Mouse (Mus musculus): ENCODE results near the gene Amer2. TPM values are rescaled to one million over a fixed set of nuclear protein-coding genes. Genes with fewer than 3 reads are reported as not detected.

The Amer2 gene
- polyA plus RNA-seq, 1 experiment from 2014 or later, result 9.9 TPM

GRCm38 (mm10) chr14:60378566-60379322 lies 5.7 kb downstream of the Amer2 start:
- Histone ChIP-seq H3K4me3 (peak overlapping the region; percentile 82), H3K27me3 (ENCODE audit: low read depth, poor library complexity, severe bottlenecking) (peaks cover 53% of the 10 kb centered on the region), H3K9me3 (replicated peaks) (peaks cover 7% of the 10 kb centered on the region), H3K36me3 (peaks cover 10% of the 10 kb centered on the region), H3K27ac (replicated peaks) (peak overlapping the region; percentile 94), H3K4me1 (peaks cover 64% of the 10 kb centered on the region)
- under 1% methylated on average over 76 of the region's 77 CpGs for WGBS
- peak; percentile 74 for DNase-seq (ENCODE audit: low spot score)

GRCm38 (mm10) chr14:60379323-60379957 lies 6.4 kb downstream of the Amer2 start:
- DNase-seq (ENCODE audit: low spot score), result no peak
- peaks cover 10% of the 10 kb centered on the region for H3K36me3 ChIP-seq
- peak overlapping the region; percentile 94 for H3K27ac ChIP-seq (replicated peaks)

DNA sequence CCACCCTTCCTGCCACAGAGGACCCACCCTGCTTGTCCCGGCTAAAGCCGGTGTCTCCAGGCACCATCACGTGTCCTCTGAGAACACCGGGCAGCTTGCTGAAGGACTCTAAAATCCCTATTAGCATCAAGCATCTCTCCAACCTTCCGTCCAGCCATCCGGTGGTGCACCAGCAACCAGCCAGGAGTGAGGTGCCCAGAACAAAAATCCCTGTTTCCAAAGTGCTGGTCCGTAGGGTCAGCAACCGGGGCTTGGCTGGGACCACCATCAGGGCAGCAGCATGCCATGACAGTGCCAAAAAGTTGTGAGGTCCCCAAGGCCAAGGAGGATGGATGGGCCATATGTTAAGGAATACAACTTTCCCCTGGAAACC lies 6.9 kb downstream of the Amer2 start:
- Histone ChIP-seq H3K4me3 (peak overlapping the region; percentile 82), H3K27ac (replicated peaks) (peak overlapping the region; percentile 94), H3K4me1 (peaks cover 76% of the 10 kb centered on the region), H3K27me3 (ENCODE audit: low read depth, poor library complexity, severe bottlenecking) (peaks cover 53% of the 10 kb centered on the region), H3K36me3 (peaks cover 10% of the 10 kb centered on the region), H3K9me3 (replicated peaks) (peaks cover 7% of the 10 kb centered on the region)
- 95% methylated on average over 8 of the region's 8 CpGs for WGBS
- DNase-seq (ENCODE audit: low spot score), result no peak

More at GRCm38 (mm10) chr14:60379323-60379957, 6.4 kb downstream of the Amer2 start:
- WGBS, result 55% methylated on average over 20 of the region's 20 CpGs
- Histone ChIP-seq H3K9me3 (replicated peaks) (peaks cover 7% of the 10 kb centered on the region), H3K27me3 (ENCODE audit: low read depth, poor library complexity, severe bottlenecking) (peaks cover 53% of the 10 kb centered on the region), H3K4me3 (peak overlapping the region; percentile 82), H3K4me1 (peaks cover 71% of the 10 kb centered on the region)

DNA sequence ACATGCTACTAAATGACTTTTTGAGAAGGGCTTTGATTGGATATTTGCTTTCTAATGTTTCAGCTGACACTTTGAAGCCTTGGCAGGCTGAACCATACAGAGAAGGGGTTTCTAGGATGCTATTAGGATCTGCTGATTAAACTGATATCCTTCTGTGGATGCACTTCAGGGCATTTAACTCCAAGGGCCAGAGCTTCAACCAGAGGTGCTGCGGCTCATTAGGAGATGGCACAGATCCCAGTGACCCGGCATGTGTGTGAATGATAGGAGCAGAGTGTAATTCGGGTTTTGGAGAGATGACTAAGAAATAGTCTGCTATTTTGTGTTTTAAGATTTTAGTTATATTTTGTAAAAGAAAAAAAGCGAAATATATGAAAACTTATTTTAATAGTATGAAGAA lies 8.6 kb downstream of the Amer2 start:
- Histone ChIP-seq H3K9me3 (replicated peaks) (peaks cover 7% of the 10 kb centered on the region), H3K27ac (replicated peaks) (no peak overlapping the region), H3K4me1 (peaks cover 90% of the 10 kb centered on the region), H3K27me3 (ENCODE audit: low read depth, poor library complexity, severe bottlenecking) (peaks cover 36% of the 10 kb centered on the region), H3K4me3 (peak overlapping the region; percentile 25), H3K36me3 (peaks cover 10% of the 10 kb centered on the region)
- no peak for DNase-seq (ENCODE audit: low spot score)
- WGBS, result 86% methylated on average over 4 of the region's 4 CpGs

DNA sequence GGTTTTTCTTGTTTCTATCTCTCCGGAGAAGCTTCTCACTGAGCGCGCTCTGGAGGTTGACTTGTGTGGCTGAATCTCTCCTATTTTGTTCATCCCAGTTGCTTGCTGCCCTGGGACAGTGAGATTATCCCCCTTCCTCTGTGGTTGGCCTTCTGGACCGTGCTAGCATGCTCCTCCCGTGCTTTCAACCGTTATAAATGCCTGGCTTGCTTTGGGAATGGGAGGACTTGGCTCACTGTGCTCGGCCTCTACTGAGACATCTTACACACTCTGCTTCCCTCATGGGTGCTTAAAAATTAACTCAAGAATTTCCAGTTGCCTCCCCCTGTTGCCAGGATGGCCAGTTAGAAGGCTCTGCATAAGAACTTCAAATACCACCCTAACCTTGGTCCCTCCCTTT lies 10.8 kb downstream of the Amer2 start:
- peaks cover 16% of the 10 kb centered on the region for H3K27me3 ChIP-seq (ENCODE audit: low read depth, poor library complexity, severe bottlenecking)
- H3K9me3 ChIP-seq (replicated peaks), result peaks cover 7% of the 10 kb centered on the region
- H3K4me3 ChIP-seq, result peak overlapping the region; percentile 7; the same call in 1 of the 2 replicates
- H3K4me1 ChIP-seq, result peaks cover 72% of the 10 kb centered on the region
- DNase-seq (ENCODE audit: low spot score), result no peak
- 83% methylated on average over 7 of the region's 7 CpGs for WGBS
- H3K27ac ChIP-seq (replicated peaks), result no peak overlapping the region
- H3K36me3 ChIP-seq, result peaks cover 10% of the 10 kb centered on the region

- Histone ChIP-seq H3K4me3 (peak overlapping the region; percentile 7; the same call in 1 of the 2 replicates), H3K36me3 (peaks cover 10% of the 10 kb centered on the region), H3K27ac (replicated peaks) (no peak overlapping the region), H3K27me3 (ENCODE audit: low read depth, poor library complexity, severe bottlenecking) (peaks cover 11% of the 10 kb centered on the region), H3K9me3 (replicated peaks) (peaks cover 7% of the 10 kb centered on the region), H3K4me1 (peaks cover 68% of the 10 kb centered on the region)
- 94% methylated on average over 7 of the region's 7 CpGs for WGBS
- no peak for DNase-seq (ENCODE audit: low spot score)
Measured at GRCm38 (mm10) chr14:60384269-60384668, 11.2 kb downstream of the Amer2 start.

GRCm38 (mm10) chr14:60385079-60385643 lies 12.1 kb downstream of the Amer2 start:
- H3K4me1 ChIP-seq, result peaks cover 59% of the 10 kb centered on the region
- H3K36me3 ChIP-seq, result peaks cover 2% of the 10 kb centered on the region
- H3K9me3 ChIP-seq (replicated peaks), result no peaks in the 10 kb centered on the region
- H3K27ac ChIP-seq (replicated peaks), result 0 out of 2 replicates have a peak overlapping the region, but pooled peaks have one; percentile 39
- WGBS, result 40% methylated on average over 6 of the region's 6 CpGs
- H3K27me3 ChIP-seq (ENCODE audit: low read depth, poor library complexity, severe bottlenecking), result peaks cover 2% of the 10 kb centered on the region
- DNase-seq (ENCODE audit: low spot score), result peak; percentile 21
- H3K4me3 ChIP-seq, result no peak overlapping the region; the same call in 1 of the 2 replicates

DNA sequence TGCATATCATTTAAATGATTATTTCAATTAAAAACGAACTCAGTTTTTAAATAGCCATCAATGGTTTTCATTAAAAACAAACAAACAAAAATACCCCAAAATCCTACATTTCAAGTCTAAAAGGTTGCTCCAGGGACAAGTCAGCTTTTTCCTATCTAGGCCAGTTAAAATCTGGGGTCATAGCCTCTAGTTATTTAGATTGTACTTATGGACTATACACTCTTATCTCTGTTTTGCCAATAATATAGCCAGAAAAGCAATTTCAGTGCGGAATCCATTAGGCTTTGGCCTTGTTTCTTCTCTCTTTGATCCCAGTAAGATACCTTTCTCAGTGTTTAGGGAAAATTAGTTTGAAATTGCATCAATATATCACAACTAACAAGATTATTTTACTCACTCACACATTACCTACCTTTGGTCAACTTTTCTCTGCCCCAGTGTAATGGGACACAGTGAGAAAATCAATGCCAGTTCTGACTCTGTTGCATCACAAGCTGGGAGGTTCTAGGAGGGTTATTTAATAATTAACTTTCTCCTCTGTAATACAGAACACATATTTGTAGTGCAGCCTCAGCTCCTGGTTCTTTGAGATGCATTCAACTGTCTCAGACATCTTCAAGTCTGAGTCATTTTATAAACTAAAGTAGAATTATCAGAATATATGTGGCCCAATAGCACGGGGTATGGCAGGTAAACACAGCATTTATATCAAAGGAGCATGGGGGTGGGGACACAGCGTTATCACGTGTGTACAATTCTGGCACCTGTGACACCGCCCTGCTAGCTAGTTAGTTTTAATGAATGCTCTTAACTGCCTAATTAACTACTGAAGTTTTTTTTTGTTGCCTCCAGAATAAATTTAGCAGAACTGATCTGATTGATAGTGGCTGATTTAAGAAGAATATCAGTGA lies 13.8 kb downstream of the Amer2 start:
- Histone ChIP-seq H3K9me3 (replicated peaks) (no peaks in the 10 kb centered on the region), H3K36me3 (no peaks in the 10 kb centered on the region), H3K4me1 (peaks cover 44% of the 10 kb centered on the region), H3K27me3 (ENCODE audit: low read depth, poor library complexity, severe bottlenecking) (no peaks in the 10 kb centered on the region), H3K4me3 (no peak overlapping the region), H3K27ac (replicated peaks) (no peak overlapping the region)
- WGBS, result 85% methylated on average over 6 of the region's 6 CpGs
- DNase-seq (ENCODE audit: low spot score), result no peak

- no peak overlapping the region for H3K27ac ChIP-seq (replicated peaks)
- WGBS, result 72% methylated on average over 2 of the region's 2 CpGs
- no peak overlapping the region for H3K4me3 ChIP-seq
Measured at GRCm38 (mm10) chr14:60388332-60388731, 15.3 kb downstream of the Amer2 start.

DNA sequence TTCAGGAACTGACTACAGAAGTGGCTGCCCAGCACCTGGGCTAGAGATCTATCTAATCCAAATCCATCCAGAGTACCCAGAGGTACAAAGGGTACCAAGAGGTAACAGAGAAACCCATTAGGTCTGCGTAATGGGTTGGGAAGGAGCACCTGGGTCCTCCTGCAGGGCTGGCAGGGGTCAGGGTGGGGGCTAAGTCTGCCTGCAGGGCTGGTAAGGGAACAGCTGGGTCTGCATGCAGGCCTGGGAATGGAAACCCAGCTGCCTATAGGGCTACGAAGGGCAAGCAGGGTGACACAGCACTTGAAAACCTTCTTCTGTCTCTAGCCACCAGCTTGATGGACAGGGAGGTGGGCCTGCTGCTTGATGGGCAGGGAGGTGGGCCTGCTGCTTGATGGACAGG lies 19.1 kb downstream of the Amer2 start:
- no peaks in the 10 kb centered on the region for H3K36me3 ChIP-seq
- peak overlapping the region; percentile 57 for H3K27ac ChIP-seq (replicated peaks)
- no peak overlapping the region for H3K4me3 ChIP-seq
- no peaks in the 10 kb centered on the region for H3K27me3 ChIP-seq (ENCODE audit: low read depth, poor library complexity, severe bottlenecking)
- WGBS, result 77% methylated on average over 2 of the region's 2 CpGs
- H3K4me1 ChIP-seq, result peaks cover 8% of the 10 kb centered on the region
- DNase-seq (ENCODE audit: low spot score), result peak; percentile 21
- no peaks in the 10 kb centered on the region for H3K9me3 ChIP-seq (replicated peaks)

More at GRCm38 (mm10) chr14:60388332-60388731, 15.3 kb downstream of the Amer2 start:
- Histone ChIP-seq H3K36me3 (no peaks in the 10 kb centered on the region), H3K27me3 (ENCODE audit: low read depth, poor library complexity, severe bottlenecking) (no peaks in the 10 kb centered on the region), H3K4me1 (peaks cover 37% of the 10 kb centered on the region), H3K9me3 (replicated peaks) (no peaks in the 10 kb centered on the region)
- no peak for DNase-seq (ENCODE audit: low spot score)

- no peaks in the 10 kb centered on the region for H3K9me3 ChIP-seq (replicated peaks)
- no peak overlapping the region for H3K4me3 ChIP-seq
- no peaks in the 10 kb centered on the region for H3K36me3 ChIP-seq
- peaks cover 37% of the 10 kb centered on the region for H3K4me1 ChIP-seq
- no peak for DNase-seq (ENCODE audit: low spot score)
- peaks cover 6% of the 10 kb centered on the region; the same call in 1 of the 2 replicates for H3K27me3 ChIP-seq (ENCODE audit: low read depth, poor library complexity, severe bottlenecking)
- 93% methylated on average over 4 of the region's 4 CpGs for WGBS
- H3K27ac ChIP-seq (replicated peaks), result no peak overlapping the region
Measured at GRCm38 (mm10) chr14:60397321-60397720, 24.3 kb downstream of the Amer2 start.

DNA sequence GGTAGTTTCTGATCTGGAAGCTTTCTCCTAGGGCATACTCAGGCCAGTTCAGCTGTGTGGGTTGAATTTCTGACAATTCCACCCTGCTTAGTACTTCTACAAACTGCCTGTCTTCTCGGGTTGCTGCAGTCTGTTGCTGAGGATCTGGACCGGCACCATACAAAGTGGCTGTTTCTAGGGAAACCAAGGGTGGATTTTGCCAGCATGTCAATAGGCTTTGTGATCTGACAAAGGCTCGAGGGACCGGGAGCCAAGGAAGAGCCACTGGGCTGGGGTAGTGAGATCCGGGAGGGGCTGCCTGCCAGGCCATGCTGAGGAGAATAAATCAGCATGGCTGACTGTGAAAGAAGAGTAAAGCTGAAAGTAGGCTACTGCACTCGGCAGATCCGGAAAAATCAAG lies 25.8 kb downstream of the Amer2 start:
- H3K36me3 ChIP-seq, result no peaks in the 10 kb centered on the region
- H3K27me3 ChIP-seq (ENCODE audit: low read depth, poor library complexity, severe bottlenecking), result peaks cover 6% of the 10 kb centered on the region; the same call in 1 of the 2 replicates
- peaks cover 49% of the 10 kb centered on the region for H3K4me1 ChIP-seq
- H3K9me3 ChIP-seq (replicated peaks), result no peaks in the 10 kb centered on the region
- DNase-seq (ENCODE audit: low spot score), result peak; percentile 71
- 7% methylated on average over 7 of the region's 7 CpGs for WGBS
- 0 out of 2 replicates have a peak overlapping the region, but pooled peaks have one; percentile 14 for H3K4me3 ChIP-seq
- peak overlapping the region; percentile 84 for H3K27ac ChIP-seq (replicated peaks)

Measured in midbrain, embryonic 10.5 days (tissue).